Mouse (Mus musculus): ENCODE results near the gene Nop9. TPM values are rescaled to one million over a fixed set of nuclear protein-coding genes. Genes with fewer than 3 reads are reported as not detected.

Gene Nop9
- polyA plus RNA-seq, 2 experiments: 23.5 to 37.6 TPM

DNA sequence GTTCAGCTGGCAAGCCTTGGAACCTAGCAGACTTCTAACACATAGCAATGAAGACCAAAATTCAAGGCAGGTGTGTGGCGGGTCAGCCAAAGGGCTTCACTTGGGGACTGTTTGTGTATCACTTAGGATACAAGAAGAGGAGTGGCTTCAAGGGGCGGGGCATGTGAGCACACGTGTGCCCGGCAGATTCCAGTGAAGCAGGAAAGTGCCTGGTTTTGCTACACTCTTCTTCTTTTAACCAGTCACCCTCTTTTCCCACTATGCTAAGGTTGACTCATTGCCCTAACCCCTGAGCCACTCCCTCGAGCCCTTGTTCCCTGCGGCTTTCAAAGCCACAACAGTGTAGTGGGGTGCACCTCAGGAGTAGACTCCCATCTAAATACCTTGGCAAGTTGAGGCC lies 30.6 kb upstream of the Nop9 start:
- ATAC-seq (ENCODE audit: low FRiP score, low read depth): peak; percentile 19; the same call in 1 of the 2 replicates
- Histone ChIP-seq H3K4me2 (replicated peaks; ENCODE audit: low read depth, low read length, severe bottlenecking) (no peak overlapping the region), H3K27ac (replicated peaks; ENCODE audit: low read depth, low read length) (no peak overlapping the region), H3K9me3 (ENCODE audit: control insufficient read depth, low read length) (no peaks in the 10 kb centered on the region), H3K4me1 (ENCODE audit: control insufficient read depth, insufficient read depth, low read length) (peaks cover 6% of the 10 kb centered on the region; the same call in 1 of the 2 replicates), H3K9ac (ENCODE audit: low read depth, low read length, severe bottlenecking) (no peak overlapping the region), H3K4me3 (replicated peaks; ENCODE audit: low read length) (no peak overlapping the region), H3K27me3 (ENCODE audit: control insufficient read depth, insufficient read depth, low read length) (peaks cover 6% of the 10 kb centered on the region), H3K36me3 (ENCODE audit: control insufficient read depth, insufficient read depth, low read length) (peaks cover 30% of the 10 kb centered on the region)
- 23% methylated on average over 6 of the region's 6 CpGs for WGBS
- no peak for TF ChIP-seq POLR2A (IDR thresholded peaks at IDR 0.05; ENCODE audit: borderline replicate concordance, extremely low read depth, insufficient read depth, insufficient read length)
- DNase-seq (ENCODE audit: low spot score): peak; percentile 34

DNA sequence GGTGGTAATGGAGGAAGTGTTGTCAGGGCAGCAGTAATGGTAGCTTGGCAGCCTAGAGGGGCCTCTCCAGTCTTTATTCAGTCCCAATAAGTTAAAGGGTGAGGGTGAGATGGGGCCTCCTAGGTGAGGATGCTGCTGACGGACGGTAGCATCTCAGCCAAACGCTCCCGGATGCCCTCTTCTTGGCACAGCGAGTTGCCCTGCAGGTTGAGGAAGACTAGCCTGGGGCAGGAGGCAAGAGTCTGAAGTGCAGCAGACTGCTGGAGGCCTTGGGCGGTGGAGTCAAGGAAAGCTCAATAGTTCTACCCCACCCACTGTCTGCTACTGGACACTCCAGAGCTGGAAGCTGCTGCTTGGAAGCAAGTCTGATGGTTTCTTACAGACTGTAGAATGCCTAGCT lies 29.2 kb upstream of the Nop9 start:
- no peak overlapping the region for H3K4me3 ChIP-seq (replicated peaks; ENCODE audit: low read length)
- ATAC-seq (ENCODE audit: low FRiP score, low read depth) (no peak), DNase-seq (ENCODE audit: low spot score) (no peak)
- 96% methylated on average over 6 of the region's 6 CpGs for WGBS
- no peaks in the 10 kb centered on the region for H3K9me3 ChIP-seq (ENCODE audit: control insufficient read depth, low read length)
- no peak for TF ChIP-seq POLR2A (IDR thresholded peaks at IDR 0.05; ENCODE audit: borderline replicate concordance, extremely low read depth, insufficient read depth, insufficient read length)
- H3K27me3 ChIP-seq (ENCODE audit: control insufficient read depth, insufficient read depth, low read length): peaks cover 6% of the 10 kb centered on the region
- no peak overlapping the region for H3K4me2 ChIP-seq (replicated peaks; ENCODE audit: low read depth, low read length, severe bottlenecking)
- H3K9ac ChIP-seq (ENCODE audit: low read depth, low read length, severe bottlenecking): no peak overlapping the region
- no peak overlapping the region for H3K27ac ChIP-seq (replicated peaks; ENCODE audit: low read depth, low read length)
- H3K4me1 ChIP-seq (ENCODE audit: control insufficient read depth, insufficient read depth, low read length): peaks cover 6% of the 10 kb centered on the region; the same call in 1 of the 2 replicates
- H3K36me3 ChIP-seq (ENCODE audit: control insufficient read depth, insufficient read depth, low read length): peaks cover 30% of the 10 kb centered on the region

DNA sequence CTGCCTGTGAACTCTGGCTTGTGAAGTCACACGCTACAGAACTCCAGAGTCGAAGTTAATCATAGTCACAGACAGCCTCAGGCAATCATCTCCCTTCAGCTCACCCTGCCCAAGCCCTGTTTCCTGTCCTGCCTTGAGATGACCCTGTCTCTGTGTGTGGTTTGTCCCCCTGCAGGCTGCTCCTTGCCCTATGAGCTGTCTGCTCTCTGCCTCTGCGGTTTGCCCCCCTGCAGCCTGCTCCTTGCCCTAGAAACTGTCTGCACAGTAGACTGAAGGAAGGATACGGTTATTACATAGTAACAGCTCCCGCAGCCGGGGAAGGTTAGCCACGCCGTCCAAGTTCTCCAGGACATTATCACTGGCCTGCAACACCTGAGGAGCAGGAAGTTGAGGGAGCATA lies 28.6 kb upstream of the Nop9 start:
- H3K27ac ChIP-seq (replicated peaks; ENCODE audit: low read depth, low read length): no peak overlapping the region
- ATAC-seq (ENCODE audit: low FRiP score, low read depth) (no peak), DNase-seq (ENCODE audit: low spot score) (no peak)
- no peak overlapping the region for H3K9ac ChIP-seq (ENCODE audit: low read depth, low read length, severe bottlenecking)
- H3K27me3 ChIP-seq (ENCODE audit: control insufficient read depth, insufficient read depth, low read length): peaks cover 6% of the 10 kb centered on the region
- no peak overlapping the region for H3K4me3 ChIP-seq (replicated peaks; ENCODE audit: low read length)
- TF ChIP-seq POLR2A (IDR thresholded peaks at IDR 0.05; ENCODE audit: borderline replicate concordance, extremely low read depth, insufficient read depth, insufficient read length): no peak
- H3K4me2 ChIP-seq (replicated peaks; ENCODE audit: low read depth, low read length, severe bottlenecking): no peak overlapping the region
- H3K4me1 ChIP-seq (ENCODE audit: control insufficient read depth, insufficient read depth, low read length): peaks cover 6% of the 10 kb centered on the region; the same call in 1 of the 2 replicates
- WGBS: 76% methylated on average over 8 of the region's 8 CpGs
- H3K36me3 ChIP-seq (ENCODE audit: control insufficient read depth, insufficient read depth, low read length): peaks cover 30% of the 10 kb centered on the region
- H3K9me3 ChIP-seq (ENCODE audit: control insufficient read depth, low read length): no peaks in the 10 kb centered on the region

DNA sequence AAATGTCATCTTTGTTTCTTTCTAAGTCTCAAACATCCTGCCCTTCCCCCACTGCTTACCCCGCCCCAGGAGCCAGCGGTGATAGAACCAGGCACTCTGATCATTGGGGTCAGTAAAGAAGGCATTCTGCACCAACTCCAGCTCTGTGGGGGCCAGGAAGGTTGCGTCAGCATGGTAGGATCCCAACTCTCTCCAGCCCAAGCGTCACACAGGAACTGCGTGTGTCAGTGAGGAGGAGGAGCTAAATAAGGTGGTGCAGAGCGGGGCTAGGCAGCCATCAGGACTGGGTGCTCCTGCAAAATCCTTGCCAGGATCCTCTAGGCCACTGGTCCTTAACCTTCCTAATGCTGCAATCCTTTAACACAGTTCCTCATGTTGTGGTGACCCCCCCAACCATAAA lies 25.8 kb upstream of the Nop9 start:
- Histone ChIP-seq H3K4me1 (ENCODE audit: control insufficient read depth, insufficient read depth, low read length) (0 out of 2 replicates have a peak, but pooled peaks cover 2% of the 10 kb centered on the region), H3K27ac (replicated peaks; ENCODE audit: low read depth, low read length) (no peak overlapping the region), H3K4me2 (replicated peaks; ENCODE audit: low read depth, low read length, severe bottlenecking) (no peak overlapping the region), H3K27me3 (ENCODE audit: control insufficient read depth, insufficient read depth, low read length) (no peaks in the 10 kb centered on the region), H3K36me3 (ENCODE audit: control insufficient read depth, insufficient read depth, low read length) (peaks cover 30% of the 10 kb centered on the region), H3K4me3 (replicated peaks; ENCODE audit: low read length) (no peak overlapping the region), H3K9me3 (ENCODE audit: control insufficient read depth, low read length) (no peaks in the 10 kb centered on the region), H3K9ac (ENCODE audit: low read depth, low read length, severe bottlenecking) (no peak overlapping the region)
- no peak for TF ChIP-seq POLR2A (IDR thresholded peaks at IDR 0.05; ENCODE audit: borderline replicate concordance, extremely low read depth, insufficient read depth, insufficient read length)
- 93% methylated on average over 6 of the region's 6 CpGs for WGBS
- ATAC-seq (ENCODE audit: low FRiP score, low read depth) (no peak), DNase-seq (ENCODE audit: low spot score) (no peak)

DNA sequence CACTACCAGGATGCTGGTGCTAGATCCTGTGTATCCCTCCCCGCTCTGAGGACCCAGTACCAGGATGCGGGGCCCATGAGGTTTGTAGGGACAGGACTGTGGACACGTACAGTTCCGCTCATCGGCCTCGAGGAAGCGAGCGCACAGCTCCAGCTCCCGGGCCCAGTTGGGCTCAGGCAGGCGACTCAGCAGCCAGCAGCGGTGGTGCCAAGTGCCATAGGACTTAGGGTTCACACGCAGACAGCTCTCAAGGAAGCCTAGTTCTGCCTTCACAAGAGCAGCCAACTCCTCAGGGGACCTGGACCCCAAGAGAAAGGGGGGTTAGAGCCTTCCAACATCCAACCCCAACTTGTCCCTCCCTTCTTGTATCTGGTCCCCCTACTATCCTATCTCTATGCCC lies 24.8 kb upstream of the Nop9 start:
- 91% methylated on average over 12 of the region's 12 CpGs for WGBS
- Histone ChIP-seq H3K9me3 (ENCODE audit: control insufficient read depth, low read length) (no peaks in the 10 kb centered on the region), H3K9ac (ENCODE audit: low read depth, low read length, severe bottlenecking) (no peak overlapping the region), H3K27ac (replicated peaks; ENCODE audit: low read depth, low read length) (no peak overlapping the region), H3K27me3 (ENCODE audit: control insufficient read depth, insufficient read depth, low read length) (no peaks in the 10 kb centered on the region), H3K36me3 (ENCODE audit: control insufficient read depth, insufficient read depth, low read length) (peaks cover 30% of the 10 kb centered on the region), H3K4me3 (replicated peaks; ENCODE audit: low read length) (no peak overlapping the region), H3K4me1 (ENCODE audit: control insufficient read depth, insufficient read depth, low read length) (0 out of 2 replicates have a peak, but pooled peaks cover 2% of the 10 kb centered on the region), H3K4me2 (replicated peaks; ENCODE audit: low read depth, low read length, severe bottlenecking) (no peak overlapping the region)
- no peak for ATAC-seq (ENCODE audit: low FRiP score, low read depth)
- DNase-seq (ENCODE audit: low spot score): no peak
- no peak for TF ChIP-seq POLR2A (IDR thresholded peaks at IDR 0.05; ENCODE audit: borderline replicate concordance, extremely low read depth, insufficient read depth, insufficient read length)

DNA sequence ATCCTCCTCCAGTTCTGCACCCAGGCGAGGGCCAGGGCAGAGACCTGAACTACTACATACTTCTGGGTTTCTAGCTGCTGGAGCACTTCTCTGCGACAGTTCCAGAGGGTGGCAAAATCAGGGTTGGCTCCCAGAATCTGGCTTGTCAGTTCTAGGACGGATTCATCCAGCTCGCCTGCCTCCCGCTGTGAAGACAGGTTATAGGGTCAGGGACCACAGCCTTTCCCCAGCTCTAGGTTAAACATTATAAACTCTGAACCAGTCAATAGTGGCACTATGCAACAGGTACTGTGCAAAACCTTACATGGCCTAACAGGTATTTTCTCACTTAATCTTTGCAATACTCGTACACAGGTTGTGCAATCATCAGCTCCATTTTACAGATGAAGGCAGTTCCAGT lies 24.4 kb upstream of the Nop9 start:
- Histone ChIP-seq H3K4me3 (replicated peaks; ENCODE audit: low read length) (peak overlapping the region; percentile 76), H3K9ac (ENCODE audit: low read depth, low read length, severe bottlenecking) (no peak overlapping the region), H3K27ac (replicated peaks; ENCODE audit: low read depth, low read length) (no peak overlapping the region), H3K9me3 (ENCODE audit: control insufficient read depth, low read length) (no peaks in the 10 kb centered on the region), H3K27me3 (ENCODE audit: control insufficient read depth, insufficient read depth, low read length) (no peaks in the 10 kb centered on the region), H3K36me3 (ENCODE audit: control insufficient read depth, insufficient read depth, low read length) (peaks cover 30% of the 10 kb centered on the region), H3K4me1 (ENCODE audit: control insufficient read depth, insufficient read depth, low read length) (0 out of 2 replicates have a peak, but pooled peaks cover 2% of the 10 kb centered on the region), H3K4me2 (replicated peaks; ENCODE audit: low read depth, low read length, severe bottlenecking) (peak overlapping the region; percentile 68)
- DNase-seq (ENCODE audit: low spot score) (no peak), ATAC-seq (ENCODE audit: low FRiP score, low read depth) (no peak)
- 81% methylated on average over 6 of the region's 6 CpGs for WGBS
- TF ChIP-seq POLR2A (IDR thresholded peaks at IDR 0.05; ENCODE audit: borderline replicate concordance, extremely low read depth, insufficient read depth, insufficient read length): no peak

Data from limb, embryonic 14.5 days (tissue).